Mouse (Mus musculus) heart, embryonic 14.5 days (tissue): ENCODE data around the gene Ugt1a9. TPM values are rescaled to one million over a fixed set of nuclear protein-coding genes. Genes with fewer than 3 reads are reported as not detected.
"Not testable (repeated sequence)": the region's sequence is repeated elsewhere in the genome, so short reads cannot be mapped to it uniquely, and the experiment has no call there.

ENCODE experiments used
- ATAC-seq: fragments of 200-750 bp; cut with Nextera tagmentation; 2 replicates; pipeline ENCODE4 v1.8.0; 2017; ENCODE audit warnings: low read depth, moderate TSS enrichment; ENCODE audit not compliant: insufficient number of reproducible peaks, insufficient read depth, low FRiP score
- H3K27ac ChIP-seq, 2 experiments: fragments of 200-500 bp in 1 of 2; fragments of 300-500 bp in 1 of 2; sonication (generic) in 1 of 2; replicated peaks in 1 of 2; 2 replicates each; pipeline ENCODE4 v1.5.1; 2012 to 2014; ENCODE audit warnings: low read depth in 2 of 2, low read length in 2 of 2, control low read depth in 1 of 2, mild to moderate bottlenecking in 1 of 2, mixed read lengths in 1 of 2; ENCODE audit not compliant: control insufficient read depth in 1 of 2, insufficient read depth in 1 of 2
- H3K27me3 ChIP-seq: fragments of 300-500 bp; sonication (generic); 2 replicates; pipeline ENCODE4 v1.6.1; 2014; ENCODE audit warnings: mild to moderate bottlenecking, low read length, control low read depth; ENCODE audit not compliant: control insufficient read depth, insufficient read depth
- H3K36me3 ChIP-seq: fragments of 300-500 bp; sonication (generic); 2 replicates; pipeline ENCODE4 v1.6.1; 2014; ENCODE audit warnings: mild to moderate bottlenecking, control low read depth, low read length, mixed read lengths; ENCODE audit not compliant: control insufficient read depth, insufficient read depth
- H3K4me1 ChIP-seq, 2 experiments: fragments of 200-500 bp in 1 of 2; fragments of 300-500 bp in 1 of 2; sonication (generic) in 1 of 2; 2 replicates each; pipeline ENCODE4 v1.6.1; 2012 to 2014; ENCODE audit warnings: low read length in 2 of 2, control low read depth in 1 of 2, mixed read lengths in 1 of 2; ENCODE audit not compliant: control insufficient read depth in 2 of 2, insufficient read depth in 2 of 2
- H3K4me2 ChIP-seq: fragments of 300-500 bp; sonication (generic); 2 replicates; pipeline ENCODE4 v1.6.1; 2014; ENCODE audit warnings: mild to moderate bottlenecking, low read length
- H3K4me3 ChIP-seq, 2 experiments: fragments of 200-500 bp in 1 of 2; fragments of 300-500 bp in 1 of 2; sonication (generic) in 1 of 2; 2 replicates each; pipeline ENCODE4 v1.5.1; 2012 to 2014; ENCODE audit warnings: low read length in 2 of 2, mild to moderate bottlenecking in 2 of 2, control low read depth in 1 of 2, low read depth in 1 of 2, moderate library complexity in 1 of 2; ENCODE audit not compliant: control insufficient read depth in 1 of 2, insufficient read depth in 1 of 2
- H3K9ac ChIP-seq: fragments of 300-500 bp; sonication (generic); 2 replicates; pipeline ENCODE4 v1.6.1; 2014; ENCODE audit warnings: mild to moderate bottlenecking, low read length
- H3K9me3 ChIP-seq: fragments of 300-500 bp; sonication (generic); 2 replicates; pipeline ENCODE4 v1.6.1; 2016; ENCODE audit warnings: low read length, control low read depth; ENCODE audit not compliant: control insufficient read depth
- WGBS: fragments of 180-500 bp; shearing (Covaris S2); extraction: QIAGEN DNeasy Blood & Tissue Kit; methylation state at CpG from one replicate; pipeline ENCODE4 v1.1.7; 2014; 5-methylcytosine and 5-hydroxymethylcytosine counted together
- polyA plus RNA-seq: library from polyadenylated mRNA; unstranded; fragments of >200 nt; fragmentation: Nextera tagmentation; extraction: Ambion mirVana; gene quantifications from 2 replicates; pipeline ENCODE4 v1.2.1, GENCODE M21; 2014

Gene Ugt1a9
- polyA plus RNA-seq, 1 experiment from 2014 or later = not detected

DNA sequence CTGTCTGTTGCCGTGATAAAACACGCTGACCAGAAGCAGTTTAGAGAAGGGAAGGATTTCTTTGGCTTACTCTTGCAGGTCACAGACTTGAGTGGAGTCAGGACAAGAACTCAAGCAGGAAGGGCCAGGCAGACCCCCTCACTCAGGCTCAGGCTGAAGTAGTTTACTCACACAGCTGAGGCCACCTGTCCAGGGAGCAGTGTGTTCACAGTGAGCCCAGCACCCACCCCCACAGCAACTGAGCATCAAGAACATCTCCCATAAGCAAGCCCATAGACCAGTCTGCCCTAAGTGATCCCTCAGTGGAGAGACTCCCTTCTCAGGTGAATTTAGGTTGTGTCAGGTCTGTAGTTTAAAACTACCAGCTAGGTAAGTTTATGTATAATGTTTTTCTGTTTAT, 39.0 kb downstream of the Ugt1a9 start:
- H3K4me3 ChIP-seq, H3K36me3 ChIP-seq, H3K9me3 ChIP-seq, H3K4me1 ChIP-seq, H3K27me3 ChIP-seq, H3K4me2 ChIP-seq, H3K27ac ChIP-seq, ATAC-seq, H3K9ac ChIP-seq: not testable (repeated sequence)
- 65% methylated on average over 2 of the region's 2 CpGs for WGBS

DNA sequence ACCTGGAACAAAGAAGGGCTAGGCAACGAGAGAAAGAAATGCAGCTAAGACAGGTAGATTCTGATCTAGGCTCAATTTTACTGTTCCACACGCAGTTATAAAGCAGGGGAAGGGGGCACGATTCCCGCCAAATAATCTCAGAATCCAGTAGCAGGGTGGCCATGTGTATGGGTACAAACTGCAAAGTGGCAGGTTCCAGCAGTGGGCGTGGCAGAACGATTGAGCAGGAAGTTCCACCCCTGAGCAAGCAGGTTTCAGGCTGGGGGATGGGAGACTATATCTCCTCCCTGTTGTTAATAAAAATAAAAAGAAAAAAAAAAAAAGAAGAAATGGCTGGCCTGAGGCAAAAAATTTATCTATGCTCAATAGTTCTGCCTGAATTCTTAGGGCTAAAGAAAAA, 42.2 kb downstream of the Ugt1a9 start:
- H3K36me3 ChIP-seq, H3K9me3 ChIP-seq, H3K4me2 ChIP-seq, H3K4me1 ChIP-seq, H3K4me3 ChIP-seq, H3K9ac ChIP-seq, H3K27ac ChIP-seq, H3K27me3 ChIP-seq, ATAC-seq: not testable (repeated sequence)
- 89% methylated on average over 6 of the region's 6 CpGs for WGBS

DNA sequence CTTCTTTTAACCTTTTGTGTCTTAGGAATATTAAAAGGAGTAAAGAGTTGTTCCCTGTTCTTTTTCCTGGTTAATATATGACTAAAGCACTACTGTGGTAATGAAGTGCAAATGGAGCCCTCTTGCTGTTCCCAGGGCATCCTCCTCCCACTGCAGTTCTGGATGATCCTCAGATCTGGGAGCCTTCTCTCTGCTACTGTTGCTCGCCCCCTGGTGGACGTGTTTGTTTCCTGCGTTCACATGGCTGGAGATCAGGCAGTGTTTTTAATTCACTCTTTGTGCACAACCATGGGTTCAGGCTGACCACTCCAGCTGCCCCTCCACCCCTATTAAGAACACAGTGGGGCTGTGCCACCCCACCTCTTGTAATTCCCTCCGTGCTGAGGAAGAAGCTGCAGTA, 50.0 kb downstream of the Ugt1a9 start:
- not testable (repeated sequence) for ATAC-seq, H3K9ac ChIP-seq, H3K4me2 ChIP-seq, H3K4me3 ChIP-seq, H3K27me3 ChIP-seq, H3K4me1 ChIP-seq, H3K36me3 ChIP-seq, H3K27ac ChIP-seq, H3K9me3 ChIP-seq
- 9% methylated on average over 4 of the region's 4 CpGs for WGBS

DNA sequence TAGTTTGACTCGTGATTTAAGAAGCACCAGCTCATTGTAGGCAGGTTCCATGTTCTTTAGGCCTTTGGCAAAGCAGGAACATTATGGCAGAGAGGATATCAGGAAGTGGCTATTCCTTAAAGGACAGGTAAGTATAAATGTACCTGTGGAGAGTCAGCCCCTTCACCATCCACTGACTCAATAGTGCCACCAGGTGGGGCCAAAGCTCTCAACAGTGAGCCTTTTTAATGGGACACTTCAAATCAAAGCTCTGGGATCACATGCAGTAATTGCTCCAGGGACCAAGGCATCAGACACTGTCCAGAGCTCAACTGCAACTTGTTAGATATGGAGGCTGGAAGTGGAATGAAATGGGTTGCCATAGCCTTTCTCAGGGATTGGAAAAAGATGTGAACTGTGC, 50.9 kb downstream of the Ugt1a9 start:
- H3K4me1 ChIP-seq, H3K4me3 ChIP-seq, H3K36me3 ChIP-seq, ATAC-seq, H3K9me3 ChIP-seq, H3K27ac ChIP-seq, H3K9ac ChIP-seq, H3K4me2 ChIP-seq, H3K27me3 ChIP-seq: not testable (repeated sequence)
- WGBS = no CpG with 5 or more reads among the region's 1 CpGs

DNA sequence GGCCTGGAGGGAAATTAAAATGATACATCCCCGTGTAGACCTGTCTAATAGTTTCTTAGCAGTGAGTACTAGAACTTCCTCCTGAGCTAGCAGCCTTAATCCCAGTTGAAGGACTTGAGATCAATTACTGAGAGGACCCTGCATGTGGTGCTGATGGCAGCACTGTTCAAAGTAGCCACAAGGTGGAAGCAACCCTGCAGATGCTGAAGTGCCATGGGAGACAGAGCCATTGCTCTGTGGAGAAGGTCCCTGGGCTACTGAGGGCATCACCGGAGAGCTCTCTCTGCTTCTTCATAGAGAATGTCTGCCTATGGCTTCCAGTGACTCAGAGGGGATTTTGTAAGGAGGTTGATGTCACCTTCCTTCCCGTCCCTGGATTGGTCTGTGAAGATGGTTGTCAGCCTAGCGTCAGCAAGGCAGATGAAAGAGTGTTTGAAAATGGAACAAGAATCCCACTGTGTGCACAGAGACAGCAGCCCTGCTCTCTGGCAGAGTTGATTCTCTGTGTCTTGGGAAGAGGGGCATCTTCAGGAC, 55.3 kb downstream of the Ugt1a9 start:
- H3K27me3 ChIP-seq, H3K4me1 ChIP-seq, H3K36me3 ChIP-seq, H3K27ac ChIP-seq, H3K9me3 ChIP-seq, H3K4me3 ChIP-seq, ATAC-seq, H3K9ac ChIP-seq, H3K4me2 ChIP-seq: not testable (repeated sequence)
- WGBS = 60% methylated on average over 4 of the region's 4 CpGs

DNA sequence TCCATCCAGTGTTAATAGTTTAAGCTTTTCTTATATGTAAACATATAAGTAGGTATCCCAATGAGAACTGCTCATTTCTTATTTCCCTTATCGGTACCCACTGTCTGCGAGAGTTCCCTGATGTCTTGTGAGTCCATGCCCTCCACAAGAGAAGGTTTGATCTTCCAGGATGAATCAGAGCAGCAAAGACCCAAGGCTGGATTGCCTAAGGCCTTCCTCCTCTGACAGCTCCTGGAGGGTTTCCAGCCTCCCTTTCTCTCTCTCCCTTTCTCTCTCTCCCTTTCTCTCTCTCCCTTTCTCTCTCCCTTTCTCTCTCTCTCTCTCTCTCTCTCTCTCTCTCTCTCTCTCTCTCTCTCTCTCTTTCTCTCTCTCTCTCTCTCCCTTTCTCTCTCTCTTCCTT, 58.5 kb downstream of the Ugt1a9 start:
- not testable (repeated sequence) for H3K4me3 ChIP-seq, H3K4me1 ChIP-seq, H3K27me3 ChIP-seq, H3K4me2 ChIP-seq, H3K9ac ChIP-seq, H3K27ac ChIP-seq, H3K36me3 ChIP-seq, ATAC-seq, H3K9me3 ChIP-seq
- WGBS = 84% methylated on average over 2 of the region's 2 CpGs

DNA sequence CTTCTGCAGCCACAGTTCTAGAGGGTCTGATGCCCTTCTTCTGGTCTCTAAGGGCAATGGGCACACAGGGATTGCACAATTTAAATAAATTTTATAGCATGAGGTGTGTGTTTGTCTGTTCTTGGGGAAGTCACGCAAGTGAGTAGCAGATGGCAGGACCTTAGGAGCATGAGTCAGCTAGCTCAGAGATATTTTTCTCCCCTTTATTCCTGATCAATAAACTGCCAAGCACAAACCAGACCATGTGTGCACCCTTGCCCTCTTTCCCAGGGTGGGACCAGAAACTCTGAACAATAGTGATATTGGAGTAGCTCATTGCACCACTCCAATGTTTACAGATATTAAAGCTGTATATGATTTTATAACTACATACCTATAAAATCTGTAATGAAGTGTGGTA, 59.6 kb downstream of the Ugt1a9 start:
- H3K36me3 ChIP-seq, H3K9me3 ChIP-seq, H3K27ac ChIP-seq, H3K4me3 ChIP-seq, H3K4me2 ChIP-seq, H3K27me3 ChIP-seq, H3K4me1 ChIP-seq, ATAC-seq, H3K9ac ChIP-seq: not testable (repeated sequence)
- WGBS = 89% methylated on average over 1 of the region's 1 CpGs

DNA sequence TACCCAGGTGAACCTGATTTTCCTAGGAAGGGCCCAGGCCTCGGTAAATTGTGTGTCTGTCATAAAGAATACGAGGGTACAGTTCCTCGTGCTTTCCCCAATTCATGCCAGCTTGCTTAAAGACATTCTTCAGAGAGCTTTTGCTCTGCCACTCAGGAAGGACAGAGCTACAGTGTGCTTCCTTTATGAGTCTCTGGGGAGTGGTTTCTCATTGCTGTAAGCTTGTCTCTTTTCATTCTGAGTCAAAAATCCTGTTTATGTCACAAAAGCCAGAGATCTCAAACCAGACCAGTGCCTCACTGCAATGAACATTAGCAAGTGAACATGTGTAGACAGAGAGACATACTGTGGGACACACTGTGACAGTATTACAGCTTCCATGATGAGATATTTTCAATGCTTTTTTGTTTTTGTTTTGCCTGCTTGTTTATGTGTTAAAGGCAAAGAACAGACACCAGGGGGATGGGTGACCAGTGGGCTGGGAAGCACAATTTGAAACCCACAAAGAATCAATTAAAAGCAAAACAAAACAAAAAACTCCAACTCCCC, 63.4 kb downstream of the Ugt1a9 start:
- Histone ChIP-seq H3K27me3 (no peaks in the 10 kb centered on the region), H3K9me3 (no peaks in the 10 kb centered on the region), H3K4me3 (no peak overlapping the region), H3K9ac (no peak overlapping the region), H3K36me3 (no peaks in the 10 kb centered on the region), H3K4me2 (no peak overlapping the region), H3K27ac (no peak overlapping the region), H3K4me1 (no peaks in the 10 kb centered on the region)
- no peak for ATAC-seq
- WGBS = 59% methylated on average over 3 of the region's 3 CpGs
